Mouse (Mus musculus) lung, postnatal 0 days (tissue): ENCODE data around the gene Cst3. TPM values are rescaled to one million over a fixed set of nuclear protein-coding genes. Genes with fewer than 3 reads are reported as not detected.
A peak's percentile ranks its signal among the peaks of the same experiment; 100 is the strongest.

ENCODE experiments used
- ATAC-seq: fragments of 200-750 bp; cut with Nextera tagmentation; 2 replicates; pipeline ENCODE4 v1.8.0; 2017; ENCODE audit warnings: moderate library complexity
- DNase-seq: peaks from one replicate; pipeline ENCODE4 v3.0.0-alpha.2; 2016; ENCODE audit warnings: low spot score
- H3K27ac ChIP-seq: fragments of 300-500 bp; sonication (generic); 2 replicates; pipeline ENCODE4 v1.5.1; 2014; ENCODE audit warnings: antibody characterized with exemption, mild to moderate bottlenecking, low read length, mixed read lengths
- H3K27me3 ChIP-seq: fragments of 300-500 bp; sonication (generic); replicated peaks from 2 replicates; pipeline ENCODE4 v1.6.1; 2014; ENCODE audit warnings: low read length, mixed read lengths; ENCODE audit not compliant: insufficient read depth
- H3K36me3 ChIP-seq: fragments of 300-500 bp; sonication (generic); 2 replicates; pipeline ENCODE4 v1.6.1; 2014; ENCODE audit warnings: low read length, mixed read lengths; ENCODE audit not compliant: insufficient read depth
- H3K4me1 ChIP-seq: fragments of 300-500 bp; sonication (generic); 2 replicates; pipeline ENCODE4 v1.6.1; 2014; ENCODE audit warnings: antibody characterized with exemption, low read depth, low read length, mixed read lengths; ENCODE audit not compliant: insufficient read depth
- H3K4me2 ChIP-seq: fragments of 300-500 bp; sonication (generic); replicated peaks from 2 replicates; pipeline ENCODE4 v1.6.1; 2014; ENCODE audit warnings: low read depth, mild to moderate bottlenecking, low read length, moderate library complexity, mixed read lengths
- H3K4me3 ChIP-seq: fragments of 300-500 bp; sonication (generic); 2 replicates; pipeline ENCODE4 v1.5.1; 2014; ENCODE audit warnings: low read depth, low read length
- H3K9ac ChIP-seq: fragments of 300-500 bp; sonication (generic); replicated peaks from 2 replicates; pipeline ENCODE4 v1.6.1; 2014; ENCODE audit warnings: low read depth, mild to moderate bottlenecking
- H3K9me3 ChIP-seq: fragments of 300-500 bp; sonication (generic); 2 replicates; pipeline ENCODE4 v1.6.1; 2016; ENCODE audit warnings: low read length, mixed read lengths
- CTCF ChIP-seq: IDR thresholded peaks from 2 replicates; pipeline ENCODE4 v1.5.1; 2016; ENCODE audit warnings: antibody characterized with exemption, mild to moderate bottlenecking
- EP300 ChIP-seq: IDR thresholded peaks from 2 replicates; pipeline ENCODE4 v1.6.1; 2016; ENCODE audit warnings: antibody characterized with exemption, mild to moderate bottlenecking, control low read depth
- WGBS: fragments of 180-500 bp; shearing (Covaris S2); extraction: QIAGEN DNeasy Blood & Tissue Kit; methylation state at CpG from one replicate; pipeline ENCODE4 v1.1.7; 2014; 5-methylcytosine and 5-hydroxymethylcytosine counted together
- polyA plus RNA-seq: library from polyadenylated mRNA; unstranded; fragments of >200 nt; fragmentation: Nextera tagmentation; extraction: Ambion mirVana; gene quantifications from 2 replicates; pipeline ENCODE4 v1.2.1, GENCODE M21; 2015

Cst3 gene
- polyA plus RNA-seq = 755 and 866 TPM in 2 replicates

DNA sequence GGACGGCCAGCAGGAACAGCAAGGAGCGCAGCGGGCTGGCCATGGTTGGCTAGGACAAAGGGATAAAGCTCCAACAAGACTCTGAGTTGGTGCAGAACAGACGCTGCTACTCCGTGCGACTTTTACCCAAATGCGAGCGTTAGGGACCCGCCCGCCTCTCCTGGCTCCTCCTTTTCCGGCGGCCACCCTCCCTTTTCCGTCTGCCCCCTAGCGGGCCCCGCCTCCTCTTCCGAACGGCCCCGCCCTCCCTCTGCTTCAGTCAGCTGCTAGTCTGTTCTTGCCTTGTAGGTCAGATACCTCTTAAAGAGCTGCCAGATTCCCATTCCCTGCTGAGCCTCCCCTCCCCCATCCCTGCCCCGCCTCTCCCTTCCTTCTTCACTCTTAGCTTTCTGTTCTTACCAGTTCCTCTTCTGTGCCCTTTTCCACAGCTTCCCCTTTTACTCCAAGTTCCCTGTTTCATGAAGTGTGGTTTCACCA is at the start of gene Cst3:
Gene Cst3, minus strand, starts transcription at position 358 of the 477 bp plus-strand sequence.
- TF ChIP-seq CTCF (peak; percentile 52), EP300 (0 out of 2 replicates have a peak, but pooled peaks have one; percentile 26)

DNA sequence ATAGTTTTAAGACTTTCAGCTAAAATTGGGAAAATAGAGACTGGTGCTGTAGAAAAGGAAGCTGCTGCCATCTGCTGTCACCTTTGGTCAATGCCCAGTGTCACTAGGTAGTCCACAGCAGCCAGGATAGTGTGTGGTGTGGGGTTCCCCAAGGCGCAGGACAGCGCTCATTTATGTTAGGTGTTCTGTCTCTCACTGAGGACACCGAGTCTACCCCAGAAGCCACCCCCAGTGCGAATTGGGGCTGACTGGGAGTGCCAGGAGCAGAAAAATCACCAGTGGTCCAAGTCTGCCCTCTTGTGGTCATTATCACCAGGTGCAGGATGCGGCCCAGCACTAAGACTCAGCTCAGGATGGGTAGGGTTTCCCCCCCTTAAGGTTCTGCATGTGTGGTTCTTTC is 26.8 kb upstream of the Cst3 start:
- 6% methylated on average over 5 of the region's 5 CpGs for whole genome bisulfite sequencing
- TF ChIP-seq EP300 (no peak), CTCF (peak; percentile 88)
- no peaks in the 10 kb centered on the region for H3K27me3 ChIP-seq
- no peaks in the 10 kb centered on the region for H3K36me3 ChIP-seq
- DNase-seq = peak; percentile 71
- no peak overlapping the region for H3K4me3 ChIP-seq
- H3K27ac ChIP-seq = no peak overlapping the region
- no peak overlapping the region for H3K9ac ChIP-seq
- H3K9me3 ChIP-seq = no peaks in the 10 kb centered on the region
- no peaks in the 10 kb centered on the region for H3K4me1 ChIP-seq
- H3K4me2 ChIP-seq = no peak overlapping the region; the same call in 1 of the 2 replicates
- ATAC-seq = peak; percentile 78

More for the DNA sequence above, at the start of gene Cst3:
- ATAC-seq (peak; percentile 97), DNase-seq (peak; percentile 97)
- H3K9ac ChIP-seq = peak within 1 kb of the TSS; percentile 80
- H3K36me3 ChIP-seq = peaks cover 4% of the 10 kb centered on the region; the same call in 1 of the 2 replicates
- no peaks in the 10 kb centered on the region for H3K9me3 ChIP-seq
- peak within 1 kb of the TSS; percentile 94 for H3K27ac ChIP-seq
- H3K4me1 ChIP-seq = peaks cover 22% of the 10 kb centered on the region; the same call in 1 of the 2 replicates
- peak within 1 kb of the TSS; percentile 91 for H3K4me3 ChIP-seq
- 1% methylated on average over 16 of the region's 19 CpGs for WGBS
- H3K27me3 ChIP-seq = no peaks in the 10 kb centered on the region
- peak within 1 kb of the TSS; percentile 89 for H3K4me2 ChIP-seq

DNA sequence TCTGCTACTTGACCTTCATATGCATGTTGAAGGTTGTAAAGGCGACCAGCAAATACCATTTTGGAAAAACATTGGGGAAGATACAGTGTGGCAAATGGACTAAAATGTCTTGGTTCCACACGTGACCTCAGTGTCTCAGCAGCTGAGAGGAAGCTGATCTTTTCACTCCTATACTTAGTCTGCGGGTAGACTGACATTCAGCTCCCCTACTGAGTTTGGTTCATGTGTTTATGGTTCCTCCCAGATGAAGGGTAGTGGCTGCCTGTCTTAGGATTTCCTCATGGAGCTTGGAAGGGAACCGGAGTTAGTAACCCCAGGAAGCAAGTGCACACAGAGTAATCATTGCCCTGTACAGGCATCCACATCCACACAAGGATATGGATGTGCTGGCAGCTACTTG is 24.8 kb upstream of the Cst3 start:
- TF ChIP-seq CTCF (no peak), EP300 (no peak)
- no peak overlapping the region for H3K4me3 ChIP-seq
- no peak for DNase-seq
- ATAC-seq = no peak
- H3K27me3 ChIP-seq = no peaks in the 10 kb centered on the region
- H3K36me3 ChIP-seq = no peaks in the 10 kb centered on the region
- H3K9me3 ChIP-seq = no peaks in the 10 kb centered on the region
- no peak overlapping the region for H3K27ac ChIP-seq
- no peak overlapping the region for H3K9ac ChIP-seq
- H3K4me2 ChIP-seq = no peak overlapping the region
- WGBS = 63% methylated on average over 4 of the region's 4 CpGs
- H3K4me1 ChIP-seq = no peaks in the 10 kb centered on the region

DNA sequence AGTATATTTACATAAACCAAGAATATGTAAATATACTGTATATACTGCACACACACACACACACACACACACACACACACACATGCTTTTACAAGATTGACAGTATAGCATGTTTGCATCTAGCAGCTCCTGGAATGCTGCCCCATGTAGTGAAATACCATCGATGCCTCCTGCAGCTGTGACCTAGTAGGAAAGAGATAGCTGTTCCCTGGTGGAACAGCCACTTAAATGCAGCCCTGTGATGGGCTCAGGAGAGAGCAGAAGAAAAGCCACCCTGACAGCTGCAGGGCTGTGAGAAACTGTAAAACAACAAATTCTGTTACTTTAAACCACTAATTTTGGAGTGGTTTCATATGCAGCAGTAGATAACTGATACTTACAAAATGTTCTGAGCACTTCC is 20.7 kb upstream of the Cst3 start:
- no peaks in the 10 kb centered on the region for H3K36me3 ChIP-seq
- H3K27ac ChIP-seq = no peak overlapping the region
- DNase-seq (no peak), ATAC-seq (no peak)
- no peak for TF ChIP-seq CTCF
- no peak for TF ChIP-seq EP300
- no peaks in the 10 kb centered on the region for H3K9me3 ChIP-seq
- WGBS = 70% methylated on average over 1 of the region's 1 CpGs
- no peak overlapping the region for H3K9ac ChIP-seq
- H3K4me1 ChIP-seq = no peaks in the 10 kb centered on the region
- no peak overlapping the region for H3K4me3 ChIP-seq
- H3K4me2 ChIP-seq = no peak overlapping the region
- no peaks in the 10 kb centered on the region for H3K27me3 ChIP-seq

DNA sequence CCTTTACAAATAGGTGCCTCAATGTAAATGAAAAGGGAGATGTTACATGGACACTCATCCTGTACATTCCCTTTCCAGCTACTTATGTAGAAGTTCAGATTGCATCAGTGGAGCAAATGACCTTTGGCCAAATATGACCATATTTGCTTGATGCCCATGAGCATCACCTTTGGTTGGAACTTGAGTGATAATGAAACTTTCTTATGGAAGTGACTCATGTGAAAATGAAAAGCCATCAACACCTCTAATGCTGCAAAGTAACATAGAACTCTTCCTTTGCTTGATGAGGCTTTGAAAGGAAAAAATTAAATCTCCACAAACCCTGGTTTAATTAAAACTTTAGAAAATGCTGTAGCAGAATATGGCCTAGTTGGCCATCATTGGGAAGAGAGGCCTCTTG is 17.6 kb upstream of the Cst3 start:
- no peaks in the 10 kb centered on the region for H3K36me3 ChIP-seq
- H3K27me3 ChIP-seq = no peaks in the 10 kb centered on the region
- ATAC-seq = no peak
- no peaks in the 10 kb centered on the region for H3K4me1 ChIP-seq
- no peaks in the 10 kb centered on the region for H3K9me3 ChIP-seq
- TF ChIP-seq CTCF = no peak
- TF ChIP-seq EP300 = no peak
- no peak overlapping the region for H3K9ac ChIP-seq
- DNase-seq = no peak
- H3K4me3 ChIP-seq = no peak overlapping the region
- H3K4me2 ChIP-seq = no peak overlapping the region
- no peak overlapping the region for H3K27ac ChIP-seq

DNA sequence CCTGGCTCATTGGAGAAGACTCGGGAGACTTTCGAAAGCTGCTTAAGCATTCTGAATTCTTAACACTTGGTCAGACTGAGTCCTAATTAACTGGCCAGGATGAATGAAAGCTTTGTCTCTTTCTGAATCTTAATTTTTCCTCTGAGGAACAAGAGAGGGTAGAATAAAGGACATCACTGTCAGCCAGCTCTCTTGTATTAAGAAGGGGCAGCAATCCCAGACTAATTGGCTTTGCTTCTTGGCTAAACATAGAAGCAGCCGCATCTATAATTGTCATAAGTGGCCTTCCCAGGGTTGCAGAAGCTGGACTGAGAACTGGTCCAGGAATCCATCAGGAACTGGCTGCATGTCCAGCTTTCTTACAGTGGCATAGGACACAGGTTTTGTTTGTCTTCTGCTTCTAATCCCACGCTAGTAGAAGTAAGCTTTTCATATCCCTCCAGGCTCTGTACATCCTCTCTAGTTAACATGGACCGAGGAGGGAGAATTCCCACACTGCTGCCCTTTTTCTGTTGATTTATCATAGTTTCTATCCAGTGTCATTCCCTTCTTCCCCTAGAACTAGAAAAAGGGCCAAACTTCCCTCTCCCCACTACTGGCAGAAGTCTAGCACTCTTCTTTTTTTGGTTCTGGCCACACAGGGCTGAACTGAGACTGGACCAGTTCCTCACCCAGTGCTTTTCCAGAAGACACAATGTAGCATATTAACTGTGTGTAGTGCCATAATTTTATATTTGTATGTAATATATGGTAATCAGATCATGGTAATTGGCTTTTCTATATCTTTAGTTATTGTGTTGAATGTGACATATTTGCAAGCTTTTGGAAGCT is 14.7 kb upstream of the Cst3 start:
- no peak for TF ChIP-seq CTCF
- no peak for TF ChIP-seq EP300
- no peak overlapping the region for H3K4me3 ChIP-seq
- no peaks in the 10 kb centered on the region for H3K4me1 ChIP-seq
- no peak overlapping the region for H3K4me2 ChIP-seq
- no peak overlapping the region for H3K9ac ChIP-seq
- WGBS = 61% methylated on average over 5 of the region's 5 CpGs
- no peaks in the 10 kb centered on the region for H3K9me3 ChIP-seq
- H3K27ac ChIP-seq = no peak overlapping the region
- DNase-seq (no peak), ATAC-seq (no peak)
- H3K36me3 ChIP-seq = no peaks in the 10 kb centered on the region
- H3K27me3 ChIP-seq = no peaks in the 10 kb centered on the region
